Mouse (Mus musculus): ENCODE results near the gene Prrt2. TPM values are rescaled to one million over a fixed set of nuclear protein-coding genes. Genes with fewer than 3 reads are reported as not detected.

Prrt2 gene
- total RNA-seq, 1 experiment: 0.36 TPM

GRCm38 (mm10) chr7:127041851-127042672 is 21.1 kb upstream of the Prrt2 start, which contains the start of gene Kif22:
Gene Kif22, minus strand, starts transcription at chr7:127042471.
- H3K4me3 ChIP-seq (ENCODE audit: insufficient read depth in 1 of 2, low read depth in 1 of 2, low read length in 2 of 2, poor library complexity in 1 of 2, severe bottlenecking in 1 of 2): peak within 1 kb of the TSS; percentile 98 to 100

GRCm38 (mm10) chr7:127031244-127031643 is 10.2 kb upstream of the Prrt2 start:
- Histone ChIP-seq H3K9ac (ENCODE audit: insufficient read depth, low read depth, low read length, poor library complexity, severe bottlenecking) (no peak overlapping the region), H3K9me3 (ENCODE audit: control insufficient read depth, insufficient read depth, low read depth, low read length) (no peaks in the 10 kb centered on the region), H3K27ac (ENCODE audit: insufficient read depth, low read depth, low read length, poor library complexity, severe bottlenecking) (no peak overlapping the region; the same call in 1 of the 2 replicates), H3K36me3 (ENCODE audit: control insufficient read depth, insufficient read depth, low read length, poor library complexity, severe bottlenecking) (peaks cover 54% of the 10 kb centered on the region), H3K4me3 (ENCODE audit: insufficient read depth in 1 of 2, low read depth in 1 of 2, low read length in 2 of 2, poor library complexity in 1 of 2, severe bottlenecking in 1 of 2) (no peak overlapping the region), H3K4me1 (ENCODE audit: control insufficient read depth in 2 of 2, insufficient read depth in 2 of 2, low read length in 2 of 2, poor library complexity in 1 of 2) (peaks cover 8 to 16% of the 10 kb centered on the region in 2 experiments; a peak in 3 of 4 replicates)
- no peak for DNase-seq (ENCODE audit: low read depth, low spot score)
- in situ Hi-C loops (cut with MboI; ENCODE audit: low sequenced_read_pairs in 2 of 2, unreplicated experiment in 2 of 2): no loop called here
- peak; percentile 76 for TF ChIP-seq MAFK (IDR thresholded peaks at IDR 0.05; ENCODE audit: insufficient read depth, low read depth, low read length)
- no peak for TF ChIP-seq CHD2 (IDR thresholded peaks at IDR 0.05; ENCODE audit: low read depth, low read length)

More at GRCm38 (mm10) chr7:127041851-127042672, 21.1 kb upstream of the Prrt2 start, which contains the start of gene Kif22:
- Histone ChIP-seq H3K9ac (ENCODE audit: insufficient read depth, low read depth, low read length, poor library complexity, severe bottlenecking) (peak within 1 kb of the TSS; percentile 100), H3K9me3 (ENCODE audit: control insufficient read depth, insufficient read depth, low read depth, low read length) (no peaks in the 10 kb centered on the region), H3K36me3 (ENCODE audit: control insufficient read depth, insufficient read depth, low read length, poor library complexity, severe bottlenecking) (peaks cover 4% of the 10 kb centered on the region), H3K4me1 (ENCODE audit: control insufficient read depth in 2 of 2, insufficient read depth in 2 of 2, low read length in 2 of 2, poor library complexity in 1 of 2) (peaks cover 4% of the 10 kb centered on the region in 2 experiments; a peak in 3 of 4 replicates), H3K27ac (ENCODE audit: insufficient read depth, low read depth, low read length, poor library complexity, severe bottlenecking) (peak within 1 kb of the TSS; percentile 71)
- TF ChIP-seq ZC3H11A (IDR thresholded peaks at IDR 0.05; ENCODE audit: borderline replicate concordance, low read depth, low read length) (no peak), ZNF384 (IDR thresholded peaks at IDR 0.05; ENCODE audit: low read depth, low read length) (no peak), MAFK (IDR thresholded peaks at IDR 0.05; ENCODE audit: insufficient read depth, low read depth, low read length) (no peak), CHD2 (IDR thresholded peaks at IDR 0.05; ENCODE audit: low read depth, low read length) (no peak)
- in situ Hi-C loops (cut with MboI; ENCODE audit: low sequenced_read_pairs in 2 of 2, unreplicated experiment in 2 of 2): no loop called here
- DNase-seq (ENCODE audit: low read depth, low spot score): peak; percentile 75

GRCm38 (mm10) chr7:127030172-127030571 is 9.2 kb upstream of the Prrt2 start:
- no peak for DNase-seq (ENCODE audit: low read depth, low spot score)
- H3K27ac ChIP-seq (ENCODE audit: insufficient read depth, low read depth, low read length, poor library complexity, severe bottlenecking): no peak overlapping the region
- H3K36me3 ChIP-seq (ENCODE audit: control insufficient read depth, insufficient read depth, low read length, poor library complexity, severe bottlenecking): peaks cover 52% of the 10 kb centered on the region

GRCm38 (mm10) chr7:127027885-127028284 is 6.9 kb upstream of the Prrt2 start:
- Histone ChIP-seq H3K4me3 (ENCODE audit: insufficient read depth in 1 of 2, low read depth in 1 of 2, low read length in 2 of 2, poor library complexity in 1 of 2, severe bottlenecking in 1 of 2) (peak overlapping the region; percentile 65 to 87), H3K9ac (ENCODE audit: insufficient read depth, low read depth, low read length, poor library complexity, severe bottlenecking) (peak overlapping the region; percentile 72), H3K4me1 (ENCODE audit: control insufficient read depth in 2 of 2, insufficient read depth in 2 of 2, low read length in 2 of 2, poor library complexity in 1 of 2) (peaks cover 6 to 16% of the 10 kb centered on the region in 2 experiments; a peak in 3 of 4 replicates), H3K27ac (ENCODE audit: insufficient read depth, low read depth, low read length, poor library complexity, severe bottlenecking) (peak overlapping the region; percentile 80), H3K9me3 (ENCODE audit: control insufficient read depth, insufficient read depth, low read depth, low read length) (no peaks in the 10 kb centered on the region), H3K36me3 (ENCODE audit: control insufficient read depth, insufficient read depth, low read length, poor library complexity, severe bottlenecking) (peaks cover 58% of the 10 kb centered on the region)
- in situ Hi-C loops (cut with MboI; ENCODE audit: low sequenced_read_pairs in 2 of 2, unreplicated experiment in 2 of 2): no loop called here
- DNase-seq (ENCODE audit: low read depth, low spot score): no peak
- TF ChIP-seq MAFK (IDR thresholded peaks at IDR 0.05; ENCODE audit: insufficient read depth, low read depth, low read length): no peak
- no peak for TF ChIP-seq HCFC1 (IDR thresholded peaks at IDR 0.05; ENCODE audit: borderline replicate concordance, insufficient read depth, low read length)
- no peak for TF ChIP-seq CHD2 (IDR thresholded peaks at IDR 0.05; ENCODE audit: low read depth, low read length)
- TF ChIP-seq ZNF384 (IDR thresholded peaks at IDR 0.05; ENCODE audit: low read depth, low read length): no peak
- TF ChIP-seq ZC3H11A (IDR thresholded peaks at IDR 0.05; ENCODE audit: borderline replicate concordance, low read depth, low read length): no peak

More at GRCm38 (mm10) chr7:127030172-127030571, 9.2 kb upstream of the Prrt2 start:
- no peaks in the 10 kb centered on the region for H3K9me3 ChIP-seq (ENCODE audit: control insufficient read depth, insufficient read depth, low read depth, low read length)
- in situ Hi-C loops (cut with MboI; ENCODE audit: low sequenced_read_pairs in 2 of 2, unreplicated experiment in 2 of 2): no loop called here
- TF ChIP-seq ZC3H11A (IDR thresholded peaks at IDR 0.05; ENCODE audit: borderline replicate concordance, low read depth, low read length) (no peak), MAFK (IDR thresholded peaks at IDR 0.05; ENCODE audit: insufficient read depth, low read depth, low read length) (0 out of 2 replicates have a peak, but pooled peaks have one; percentile 22)
- H3K9ac ChIP-seq (ENCODE audit: insufficient read depth, low read depth, low read length, poor library complexity, severe bottlenecking): no peak overlapping the region
- no peak overlapping the region for H3K4me3 ChIP-seq (ENCODE audit: insufficient read depth in 1 of 2, low read depth in 1 of 2, low read length in 2 of 2, poor library complexity in 1 of 2, severe bottlenecking in 1 of 2)
- H3K4me1 ChIP-seq (ENCODE audit: control insufficient read depth in 2 of 2, insufficient read depth in 2 of 2, low read length in 2 of 2, poor library complexity in 1 of 2): peaks cover 5 to 12% of the 10 kb centered on the region in 2 experiments; a peak in 2 of 4 replicates

Measured in ES-E14 (cell line).